Mouse (Mus musculus) gastrocnemius, adult 8-10 months (tissue): ENCODE data around the gene B3gnt2. TPM values are rescaled to one million over a fixed set of nuclear protein-coding genes. Genes with fewer than 3 reads are reported as not detected.
"Not testable (repeated sequence)": the region's sequence is repeated elsewhere in the genome, so short reads cannot be mapped to it uniquely, and the experiment has no call there.

Experiments used
- DNase-seq, 2 experiments: peaks; one replicate each; pipeline ENCODE4 v3.0.0; 2022; ENCODE audit warnings: low spot score in 2 of 2
- total RNA-seq, 4 experiments: library from RNA; stranded (reverse); gene quantifications; 2 replicates each; pipeline ENCODE4 v1.2.4; 2022

The B3gnt2 gene
- total RNA-seq, 4 experiments from 2014 or later: 1.0 to 1.7 (median 1.2) TPM

GRCm38 (mm10) chr11:22777531-22777930, 83.2 kb downstream of the B3gnt2 start:
- DNase-seq: no peak

DNA sequence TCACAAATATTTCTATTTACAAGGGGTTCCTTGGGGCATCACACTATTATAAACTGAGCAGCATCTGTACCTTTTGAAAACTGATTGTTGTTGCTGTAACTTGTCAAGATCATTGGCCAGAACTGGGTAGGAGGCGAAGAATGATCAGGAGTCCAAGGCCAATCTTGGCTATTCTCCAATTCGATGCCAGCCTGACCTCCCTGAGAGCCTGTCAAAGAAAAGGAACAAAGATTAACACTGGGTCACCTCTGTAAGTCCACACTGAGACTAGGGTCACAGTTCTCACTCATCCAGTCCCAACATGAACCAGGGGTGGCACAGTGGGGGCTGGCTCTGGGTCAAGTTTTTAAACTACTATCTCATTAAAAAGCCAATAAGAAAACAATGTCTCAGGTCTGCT, 85.9 kb downstream of the B3gnt2 start:
- no peak for DNase-seq

GRCm38 (mm10) chr11:22766238-22766637, 94.5 kb downstream of the B3gnt2 start:
- DNase-seq: no peak

- no peak for DNase-seq
Observed at GRCm38 (mm10) chr11:22765425-22765824, 95.3 kb downstream of the B3gnt2 start.

DNA sequence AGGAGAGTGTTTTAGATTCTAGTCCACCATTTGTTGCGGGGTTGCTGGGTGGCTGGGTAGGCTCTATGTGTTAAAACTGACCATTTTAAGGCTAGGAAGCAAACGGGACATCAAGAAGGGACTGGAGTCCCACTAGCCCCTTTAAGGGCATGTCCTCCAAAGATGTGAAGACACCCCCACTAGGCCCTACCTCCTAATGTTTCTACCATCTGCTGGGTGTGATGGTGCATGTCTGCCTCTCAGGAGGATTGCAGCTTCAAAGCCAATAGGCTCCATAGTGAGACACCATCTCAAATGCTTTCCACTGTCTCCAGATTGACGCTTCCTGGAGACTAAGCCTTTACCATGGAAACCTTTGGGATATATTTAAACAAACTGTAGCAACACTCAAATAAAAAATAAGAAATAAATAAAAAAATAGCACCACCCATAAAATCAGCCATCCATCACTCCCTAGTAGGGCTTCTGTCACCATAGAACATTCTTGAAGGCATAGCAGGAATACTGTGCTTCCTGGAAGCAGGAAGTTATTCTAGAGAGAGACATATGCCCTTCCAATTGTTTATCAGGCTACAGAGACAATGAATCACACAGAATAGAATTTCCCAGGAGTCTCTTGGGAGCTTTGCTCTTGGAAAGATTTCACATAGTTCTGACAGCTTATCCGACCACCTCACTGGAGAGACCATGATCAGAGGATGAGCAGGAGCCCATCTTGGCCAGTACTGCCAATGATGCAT, 97.0 kb downstream of the B3gnt2 start:
- no peak for DNase-seq

GRCm38 (mm10) chr11:22763055-22763454, 97.7 kb downstream of the B3gnt2 start:
- DNase-seq: no peak

DNA sequence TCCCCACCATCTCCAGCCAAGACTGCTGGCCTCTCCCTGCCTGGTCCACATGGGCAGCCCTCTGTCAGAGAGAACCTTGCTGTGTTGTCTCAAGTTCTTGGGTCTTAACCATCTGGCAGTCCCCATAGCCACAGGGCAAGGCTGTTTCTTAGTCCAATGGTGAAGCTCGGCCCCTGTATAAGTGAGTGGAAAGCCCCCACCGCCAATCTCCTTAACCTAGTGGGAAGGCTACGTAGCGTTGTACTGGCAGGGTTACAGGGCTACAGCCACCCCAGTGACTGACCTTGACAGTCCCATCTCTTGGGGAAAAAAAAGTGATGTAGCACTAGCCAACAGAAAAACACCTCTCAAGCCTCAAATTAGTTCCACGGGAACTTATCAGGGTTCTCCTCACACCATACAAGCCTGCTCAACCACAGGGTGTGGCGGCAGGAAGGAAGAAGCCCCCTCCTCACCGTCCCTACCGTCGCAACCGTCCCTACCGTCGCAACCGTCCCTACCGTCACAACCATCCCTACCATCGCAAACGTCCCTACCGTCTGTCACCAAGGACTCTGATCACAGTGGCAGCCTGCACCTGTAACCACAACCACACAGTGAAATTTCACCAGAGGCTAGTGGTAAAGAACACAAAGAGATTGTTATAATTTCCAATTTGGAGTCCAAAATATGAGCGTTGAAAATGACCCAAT, 98.4 kb downstream of the B3gnt2 start:
- DNase-seq: no peak

GRCm38 (mm10) chr11:22759783-22760182, 101.0 kb downstream of the B3gnt2 start:
- DNase-seq: no peak

- no peak for DNase-seq
Observed at GRCm38 (mm10) chr11:22756168-22756980, 104.4 kb downstream of the B3gnt2 start.

DNA sequence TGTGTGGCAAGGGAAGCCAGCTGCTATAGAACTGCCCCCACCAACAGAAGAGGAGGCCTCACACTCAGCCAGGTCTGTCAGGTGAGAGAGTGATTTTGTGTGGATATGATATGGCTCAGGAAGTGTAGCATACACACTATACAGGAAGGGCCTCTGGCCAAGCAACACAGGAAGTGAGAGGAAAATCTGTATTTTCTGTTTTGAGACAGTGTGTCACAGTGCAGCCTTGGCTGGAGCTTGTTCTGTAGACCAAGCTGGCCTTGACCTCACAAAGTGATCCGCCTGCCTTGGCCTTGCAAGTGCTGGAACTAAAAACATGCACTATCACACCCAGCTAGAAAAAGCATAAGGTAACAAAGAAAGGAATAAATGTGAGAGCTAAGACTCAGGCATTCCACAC, 105.6 kb downstream of the B3gnt2 start:
- DNase-seq: no peak

DNA sequence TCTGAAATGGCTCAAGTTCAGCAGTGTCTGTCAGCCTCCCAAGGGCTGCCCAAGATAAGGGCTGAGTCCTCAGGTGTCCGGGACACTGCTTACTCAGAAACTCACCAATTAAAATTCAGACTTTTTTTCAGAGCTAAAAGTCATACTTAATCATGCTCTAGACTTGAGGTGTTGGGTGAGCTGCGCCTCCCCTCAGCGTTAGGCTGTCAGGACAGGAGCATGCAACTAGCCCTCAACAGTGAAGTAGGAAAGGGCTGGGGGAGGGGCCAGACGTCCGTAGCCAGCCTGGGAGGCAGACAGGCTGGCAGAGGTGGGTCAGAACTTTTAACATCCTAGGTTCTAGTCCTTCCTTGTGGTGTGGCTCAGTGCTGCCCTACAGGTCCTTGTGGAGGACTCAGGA, 108.2 kb downstream of the B3gnt2 start:
- no peak for DNase-seq

- DNase-seq: no peak
Observed at GRCm38 (mm10) chr11:22751592-22751991, 109.2 kb downstream of the B3gnt2 start.

DNA sequence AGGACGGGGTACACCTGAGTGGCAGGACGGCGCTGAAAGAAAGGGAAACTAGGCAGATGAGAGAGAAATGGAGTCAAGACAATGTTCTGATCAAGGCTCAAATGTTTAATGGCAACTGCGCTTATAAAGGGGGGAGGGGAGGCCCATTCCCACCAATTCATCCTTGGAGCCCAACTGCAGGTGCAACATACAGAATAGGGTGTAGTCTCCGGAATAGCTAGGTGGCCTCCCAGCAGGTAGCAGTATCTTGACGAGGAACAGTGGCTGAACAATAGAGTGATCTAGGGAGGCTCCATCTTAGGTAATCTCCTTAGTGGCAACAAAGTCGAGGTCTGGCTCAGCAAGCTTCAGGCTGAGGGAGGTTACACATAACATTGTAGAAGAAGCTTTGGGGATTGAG, 113.4 kb downstream of the B3gnt2 start:
- no peak for DNase-seq

DNA sequence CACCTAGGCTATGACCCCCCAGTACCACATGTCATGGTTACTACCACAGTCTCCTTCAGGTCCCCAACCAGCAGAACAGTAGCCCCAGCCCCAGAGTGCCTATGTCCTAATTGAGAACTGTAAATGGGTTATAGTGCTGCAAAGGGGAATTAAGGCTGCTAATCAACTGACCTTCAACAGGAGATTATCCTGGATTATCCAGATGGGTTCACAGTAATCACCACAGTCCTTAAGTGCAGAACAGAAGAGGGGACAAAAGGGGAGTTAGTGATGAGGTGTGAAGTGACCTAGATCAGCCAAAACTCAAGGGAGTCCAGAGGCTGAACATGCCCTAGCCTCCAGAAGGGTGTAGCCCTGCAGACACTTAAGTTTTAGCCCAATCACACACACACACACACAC, 115.4 kb downstream of the B3gnt2 start:
- no peak for DNase-seq

DNA sequence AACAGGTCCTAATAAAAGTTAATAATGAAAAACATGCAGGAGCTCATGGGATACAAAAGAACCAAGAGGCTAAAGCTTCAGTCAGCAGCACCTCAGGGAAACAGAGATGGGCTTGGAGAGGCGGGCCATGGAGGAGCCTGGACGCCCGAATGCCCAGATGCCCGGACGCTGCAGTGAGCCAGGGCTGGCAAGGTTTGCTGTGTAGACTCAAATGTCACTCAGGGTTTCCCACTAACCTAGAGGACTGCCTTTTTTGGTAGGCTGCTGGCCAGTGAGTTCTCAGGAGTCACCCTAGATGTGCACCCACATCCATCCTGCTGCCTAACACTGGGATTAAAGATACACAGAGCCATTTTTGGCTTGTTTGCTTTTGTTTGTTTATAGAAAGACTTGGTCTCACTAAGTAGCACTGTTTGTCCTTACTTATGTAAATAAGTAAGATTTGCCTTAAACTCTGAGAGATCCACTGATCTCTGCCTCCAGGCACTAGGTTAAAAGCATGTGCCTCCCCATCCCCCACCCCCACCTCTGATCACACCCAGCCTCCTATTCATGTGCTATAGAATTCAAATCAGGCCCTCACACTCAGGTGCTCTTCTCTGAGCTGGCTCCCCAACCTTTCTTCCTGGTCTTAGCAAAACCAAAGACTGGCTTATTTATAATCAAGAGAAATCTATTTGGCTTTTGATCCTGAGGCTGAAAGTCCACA, 117.0 kb downstream of the B3gnt2 start:
- DNase-seq: peak; percentile 12 to 57

DNA sequence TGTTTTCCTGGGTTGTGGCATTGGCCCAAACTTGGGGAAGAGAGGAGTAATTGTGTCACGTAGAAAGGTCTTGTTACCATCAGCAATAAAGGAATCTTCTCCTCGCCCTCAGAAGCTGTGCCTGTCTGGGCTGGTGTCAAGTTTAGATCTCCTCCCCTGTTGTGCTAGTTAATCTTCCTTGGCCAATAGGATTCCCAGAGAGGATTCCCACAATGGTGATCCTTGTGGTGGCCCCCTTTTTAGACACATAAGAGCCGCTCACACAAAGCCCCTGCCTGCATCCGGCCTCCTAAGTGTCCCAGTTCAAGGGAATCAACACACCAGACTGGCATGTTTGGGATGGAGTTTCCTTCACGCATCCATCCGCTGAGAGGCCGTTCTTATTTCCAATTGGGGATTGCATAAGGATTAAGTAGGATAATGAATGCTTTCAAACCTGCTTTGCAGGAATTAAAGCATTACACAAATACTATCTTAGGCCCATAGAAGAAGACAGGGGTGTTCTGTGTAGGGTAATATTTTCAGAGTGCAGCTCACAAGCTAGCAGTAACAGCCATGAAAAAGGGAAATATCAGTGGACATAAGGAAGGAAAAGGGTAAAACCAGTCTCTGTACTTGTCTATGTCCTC, 118.6 kb downstream of the B3gnt2 start:
- no peak for DNase-seq

DNA sequence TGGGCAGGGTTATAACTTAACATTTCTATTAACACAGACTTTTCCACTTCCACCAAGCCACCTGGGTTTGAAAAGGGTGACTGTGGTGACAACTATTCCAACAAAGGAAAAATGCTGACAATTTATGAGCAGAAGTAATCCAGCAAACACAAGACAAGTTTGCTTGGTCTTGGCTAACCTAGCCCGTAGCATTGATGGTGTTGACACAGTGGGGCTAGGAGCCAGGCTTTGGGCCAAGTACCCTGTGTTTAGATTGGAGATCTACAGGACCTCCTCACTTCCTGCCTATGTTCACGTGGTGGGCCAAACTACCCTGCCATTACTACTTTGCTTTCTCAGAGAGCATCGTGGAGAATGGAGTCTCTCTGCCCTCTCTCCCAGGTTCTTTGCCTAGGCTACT, 119.3 kb downstream of the B3gnt2 start:
- no peak for DNase-seq

GRCm38 (mm10) chr11:22739497-22740288, 121.1 kb downstream of the B3gnt2 start:
- DNase-seq: no peak

GRCm38 (mm10) chr11:22736521-22737225, 124.1 kb downstream of the B3gnt2 start:
- no peak for DNase-seq

DNA sequence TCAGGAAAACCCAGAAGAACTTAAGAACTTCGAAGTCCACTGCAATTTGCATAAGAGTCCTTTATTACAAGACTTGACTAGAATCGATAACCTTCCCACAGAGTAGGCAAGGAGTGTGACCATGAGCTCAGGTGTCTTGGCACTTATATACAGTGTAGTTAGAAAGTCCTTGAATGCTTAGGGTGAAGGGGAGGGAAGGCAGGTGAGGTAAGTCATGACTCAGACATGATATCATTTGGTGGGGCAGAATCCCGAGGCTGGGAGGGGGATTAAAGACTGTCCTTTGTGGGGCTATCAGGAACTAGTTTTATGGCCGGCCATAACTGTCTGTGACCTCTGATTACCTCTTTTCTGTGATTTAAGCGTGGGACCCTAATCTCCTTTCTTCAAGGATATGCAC, 125.6 kb downstream of the B3gnt2 start:
- not testable (repeated sequence) for DNase-seq
